Mouse (Mus musculus) thymus, adult 2 months (tissue): ENCODE data around the gene Usf1.

ENCODE experiments used
- CTCF ChIP-seq: fragments of 200-500 bp; IDR thresholded peaks from 2 replicates; pipeline ENCODE4 v1.5.1; 2012; ENCODE audit warnings: mild to moderate bottlenecking, control low read depth, low read length, moderate library complexity, borderline replicate concordance; ENCODE audit not compliant: control insufficient read depth, poor library complexity, insufficient read depth; ENCODE audit errors: extremely low read depth
- POLR2A ChIP-seq: fragments of 200-500 bp; IDR thresholded peaks from 2 replicates; pipeline ENCODE4 v1.6.1; 2012; ENCODE audit warnings: mild to moderate bottlenecking, low read length, control low read depth, moderate library complexity; ENCODE audit not compliant: control insufficient read depth, poor library complexity, insufficient read depth; ENCODE audit errors: extremely low read depth

DNA sequence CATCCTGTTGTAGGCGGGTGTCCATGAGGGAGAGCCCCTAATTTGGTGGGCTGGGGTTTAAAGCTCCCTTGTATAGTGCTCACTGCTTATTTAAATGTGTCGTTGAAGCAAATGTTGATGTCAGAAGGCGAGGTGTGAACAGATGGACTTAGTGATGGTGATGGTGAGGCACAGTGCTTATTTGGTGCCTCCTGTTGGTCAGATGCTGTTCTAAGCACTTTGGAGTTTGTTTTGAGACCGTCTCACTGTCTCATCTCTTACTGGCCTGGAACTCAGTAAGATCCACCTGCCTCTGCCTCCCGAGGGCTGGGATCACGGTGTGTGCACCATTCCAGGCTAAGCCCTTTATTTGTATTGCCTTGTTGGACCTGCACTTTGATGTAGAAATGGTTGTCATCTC is 43.8 kb downstream of the Usf1 start:
- no peak for TF ChIP-seq CTCF
- TF ChIP-seq POLR2A, result no peak
